Mouse (Mus musculus) heart, postnatal 10 days (tissue): Measurements from ENCODE around the gene Hcn4. TPM values are rescaled to one million over a fixed set of nuclear protein-coding genes. Genes with fewer than 3 reads are reported as not detected.

Experiments
- DNase-seq, 2 experiments: peaks; one replicate each; pipeline ENCODE4 v3.0.0; 2021
- intact Hi-C: fragments of 180-260 bp; cut with DNase I; formaldehyde crosslinking; loops from one replicate; pipeline ENCODE4 v1.15.1; 2025
- total RNA-seq, 2 experiments: library from RNA; stranded (reverse); gene quantifications; 2 replicates each; pipeline ENCODE4 v1.2.3; 2021

The Hcn4 gene
- total RNA-seq, 2 experiments from 2014 or later: 4.3 to 5.5 TPM

GRCm38 (mm10) chr9:58847008-58847407 is 23.8 kb downstream of the Hcn4 start:
- no peak for DNase-seq
- intact Hi-C loops: no loop called here

GRCm38 (mm10) chr9:58847676-58848075 is 24.5 kb downstream of the Hcn4 start:
- peak; percentile 50 to 65 for DNase-seq
- intact Hi-C loops: no loop called here

- intact Hi-C loops: no loop called here
- DNase-seq: no peak
These were observed 26.5 kb downstream of the Hcn4 start for GRCm38 (mm10) chr9:58849576-58850315.

GRCm38 (mm10) chr9:58854931-58855330 is 31.7 kb downstream of the Hcn4 start:
- intact Hi-C loops: no loop called here
- DNase-seq: no peak

GRCm38 (mm10) chr9:58859080-58859635 is 35.9 kb downstream of the Hcn4 start:
- intact Hi-C loops: no loop called here
- no peak for DNase-seq

GRCm38 (mm10) chr9:58863826-58864225 is 40.6 kb downstream of the Hcn4 start:
- DNase-seq: no peak
- intact Hi-C loops: no loop called here

- intact Hi-C loops: loop anchor here (5.0 kb wide), 3 partner anchors 209 to 339 kb away; no protein-coding TSS in a partner anchor
- DNase-seq: no peak
These were observed 47.9 kb downstream of the Hcn4 start for GRCm38 (mm10) chr9:58871141-58871540.

- intact Hi-C loops: loop anchor here (1.0 to 5.0 kb wide), 4 partner anchors 163 to 341 kb away; no protein-coding TSS in a partner anchor
These were observed 50.5 kb downstream of the Hcn4 start for GRCm38 (mm10) chr9:58873541-58874324.

GRCm38 (mm10) chr9:58874354-58874753 is 51.1 kb downstream of the Hcn4 start:
- intact Hi-C loops: loop anchor here (1.0 to 5.0 kb wide), 4 partner anchors 164 to 342 kb away; no protein-coding TSS in a partner anchor
- DNase-seq: no peak

More at GRCm38 (mm10) chr9:58873541-58874324, 50.5 kb downstream of the Hcn4 start:
- DNase-seq: peak; percentile 63 to 73

- intact Hi-C loops: no loop called here
- no peak for DNase-seq
These were observed 52.2 kb downstream of the Hcn4 start for GRCm38 (mm10) chr9:58875439-58875838.

- intact Hi-C loops: no loop called here
- no peak for DNase-seq
These were observed 53.9 kb downstream of the Hcn4 start for GRCm38 (mm10) chr9:58876946-58877625.

- DNase-seq: no peak
- intact Hi-C loops: no loop called here
These were observed 56.6 kb downstream of the Hcn4 start for GRCm38 (mm10) chr9:58879836-58880235.

GRCm38 (mm10) chr9:58882686-58883085 is 59.5 kb downstream of the Hcn4 start:
- DNase-seq: no peak
- intact Hi-C loops: no loop called here

- peak; percentile 8 to 20 for DNase-seq
- intact Hi-C loops: no loop called here
These were observed 66.7 kb downstream of the Hcn4 start for GRCm38 (mm10) chr9:58889782-58890448.

GRCm38 (mm10) chr9:58890893-58891292 is 67.7 kb downstream of the Hcn4 start:
- intact Hi-C loops: no loop called here
- peak in 1 of 2 experiments; percentile 9 for DNase-seq

- no peak for DNase-seq
- intact Hi-C loops: no loop called here
These were observed 68.8 kb downstream of the Hcn4 start for GRCm38 (mm10) chr9:58891840-58892640.

GRCm38 (mm10) chr9:58899602-58900001 is 76.4 kb downstream of the Hcn4 start:
- intact Hi-C loops: loop anchor here (10.0 kb wide), 1 partner anchor 665 kb away; no protein-coding TSS in a partner anchor
- no peak for DNase-seq

- intact Hi-C loops: loop anchor here (2.0 to 10.0 kb wide), 3 partner anchors 26 to 662 kb away; no protein-coding TSS in a partner anchor
These were observed 79.8 kb downstream of the Hcn4 start for GRCm38 (mm10) chr9:58902869-58903585.

More at GRCm38 (mm10) chr9:58902869-58903585, 79.8 kb downstream of the Hcn4 start:
- peak; percentile 50 to 75 for DNase-seq
